Mouse (Mus musculus): Measurements from ENCODE around the gene Psg22. TPM values are rescaled to one million over a fixed set of nuclear protein-coding genes. Genes with fewer than 3 reads are reported as not detected.

The Psg22 gene
- total RNA-seq, 2 experiments from 2014 or later, result not detected

Other genes with a start within 250 kb of the Psg22 start
- gene Psg26, start 233.9 kb upstream of the Psg22 start, total RNA-seq (2015), result not detected in 2 replicates
- not detected in 2 replicates for gene Psg26, start 233.9 kb upstream of the Psg22 start, total RNA-seq (2017)
- gene Psg25, start 185.8 kb upstream of the Psg22 start, total RNA-seq (2015), result not detected in 2 replicates
- gene Psg25, start 185.8 kb upstream of the Psg22 start, total RNA-seq (2017), result not detected in 2 replicates
- not detected in 2 replicates for gene Psg27, start 150.8 kb upstream of the Psg22 start, total RNA-seq (2015)
- not detected in 2 replicates for gene Psg27, start 150.8 kb upstream of the Psg22 start, total RNA-seq (2017)
- gene Psg23, start 101.6 kb upstream of the Psg22 start, total RNA-seq (2015), result not detected in 2 replicates
- not detected in 2 replicates for gene Psg23, start 101.6 kb upstream of the Psg22 start, total RNA-seq (2017)
- gene Psg21, start 61.4 kb upstream of the Psg22 start, total RNA-seq (2015), result not detected in 2 replicates
- not detected in 2 replicates for gene Psg21, start 61.4 kb upstream of the Psg22 start, total RNA-seq (2017)
- gene Psg20, start 31.9 kb upstream of the Psg22 start, total RNA-seq (2015), result not detected in 2 replicates
- gene Psg20, start 31.9 kb upstream of the Psg22 start, total RNA-seq (2017), result not detected in 2 replicates
- gene Psg19, start 80.4 kb downstream of the Psg22 start, total RNA-seq (2015), result not detected in 2 replicates
- not detected in 2 replicates for gene Psg19, start 80.4 kb downstream of the Psg22 start, total RNA-seq (2017)
- not detected in 2 replicates for gene Psg17, start 103.5 kb downstream of the Psg22 start, total RNA-seq (2015)
- gene Psg17, start 103.5 kb downstream of the Psg22 start, total RNA-seq (2017), result not detected in 2 replicates
- 0.15 and 0.44 TPM in 2 replicates for gene Mill2, start 121.9 kb downstream of the Psg22 start, total RNA-seq (2015)
- gene Mill2, start 121.9 kb downstream of the Psg22 start, total RNA-seq (2017), result 0.75 TPM in 1 of 2 replicates, not detected in the other
- 264 and 265 TPM in 2 replicates for gene Pglyrp1, start 153.2 kb downstream of the Psg22 start, total RNA-seq (2015)
- 31.3 and 35.6 TPM in 2 replicates for gene Pglyrp1, start 153.2 kb downstream of the Psg22 start, total RNA-seq (2017)
- 11.9 and 14.1 TPM in 2 replicates for gene Ccdc61, start 192.3 kb downstream of the Psg22 start, total RNA-seq (2015)
- gene Ccdc61, start 192.3 kb downstream of the Psg22 start, total RNA-seq (2017), result 11.3 and 17.0 TPM in 2 replicates
- gene Nova2, start 207.8 kb downstream of the Psg22 start, total RNA-seq (2015), result not detected in 2 replicates
- gene Nova2, start 207.8 kb downstream of the Psg22 start, total RNA-seq (2017), result not detected in 2 replicates